Mouse (Mus musculus) left cerebral cortex, postnatal 25 days (tissue): ENCODE results near the gene Eci1. TPM values are rescaled to one million over a fixed set of nuclear protein-coding genes. Genes with fewer than 3 reads are reported as not detected.

ENCODE experiments used
- DNase-seq, 2 experiments: peaks; one replicate each; pipeline ENCODE4 v3.0.0; 2022; ENCODE audit warnings: low spot score in 2 of 2, mixed read lengths in 1 of 2
- intact Hi-C: fragments of 180-260 bp; cut with DNase I; formaldehyde crosslinking; loops from one replicate; pipeline ENCODE4 v1.15.1; 2025
- total RNA-seq, 2 experiments: library from RNA; stranded (reverse); gene quantifications; 2 replicates each; pipeline ENCODE4 v1.2.3; 2021

Eci1 gene
- total RNA-seq, 2 experiments from 2014 or later, result 21.4 to 28.1 TPM

DNA sequence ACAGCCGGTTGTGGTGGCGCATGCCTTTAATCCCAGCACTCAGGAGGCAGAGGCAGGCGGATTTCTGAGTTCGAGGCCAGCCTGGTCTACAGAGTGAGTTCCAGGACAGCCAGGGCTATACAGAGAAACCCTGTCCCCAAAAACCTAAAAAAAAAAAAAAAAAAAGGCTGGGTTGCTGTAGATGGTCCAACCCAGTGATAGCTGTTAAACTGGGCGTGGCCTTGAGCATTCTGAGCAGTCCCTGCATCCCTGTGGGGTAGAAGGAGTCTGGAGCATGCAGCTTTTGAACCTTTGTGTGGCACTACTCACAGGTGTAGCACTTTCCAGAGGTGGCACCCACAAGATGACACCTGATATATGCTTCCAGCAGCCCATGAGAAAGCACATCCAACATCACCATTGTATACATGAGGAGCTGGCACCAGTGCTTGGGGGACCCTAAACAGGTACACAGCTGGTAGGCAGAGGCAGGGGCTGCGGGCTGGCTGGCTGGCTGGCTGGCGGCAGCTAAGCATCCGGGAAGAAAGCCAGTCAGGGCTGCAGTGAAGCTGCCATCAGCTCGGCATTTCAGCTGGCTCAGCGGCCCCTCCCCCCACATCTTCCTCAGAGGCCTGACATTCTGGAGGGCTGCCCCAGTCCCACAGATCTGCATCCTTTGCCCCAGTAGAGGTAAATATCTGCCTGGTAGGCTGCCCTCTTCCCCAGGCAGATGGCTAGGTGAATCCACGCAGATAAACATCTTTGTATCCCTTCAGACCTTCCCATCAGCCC, 58.8 kb downstream of the Eci1 start:
- intact Hi-C loops, result no loop called here
- DNase-seq, result peak in 1 of 2 experiments; percentile 61

GRCm38 (mm10) chr17:24488186-24488661, 61.8 kb downstream of the Eci1 start, which contains the start of gene Caskin1:
Gene Caskin1, plus strand, starts transcription at chr17:24488601.
- intact Hi-C loops, result no loop called here
- DNase-seq, result peak in 1 of 2 experiments; percentile 83

DNA sequence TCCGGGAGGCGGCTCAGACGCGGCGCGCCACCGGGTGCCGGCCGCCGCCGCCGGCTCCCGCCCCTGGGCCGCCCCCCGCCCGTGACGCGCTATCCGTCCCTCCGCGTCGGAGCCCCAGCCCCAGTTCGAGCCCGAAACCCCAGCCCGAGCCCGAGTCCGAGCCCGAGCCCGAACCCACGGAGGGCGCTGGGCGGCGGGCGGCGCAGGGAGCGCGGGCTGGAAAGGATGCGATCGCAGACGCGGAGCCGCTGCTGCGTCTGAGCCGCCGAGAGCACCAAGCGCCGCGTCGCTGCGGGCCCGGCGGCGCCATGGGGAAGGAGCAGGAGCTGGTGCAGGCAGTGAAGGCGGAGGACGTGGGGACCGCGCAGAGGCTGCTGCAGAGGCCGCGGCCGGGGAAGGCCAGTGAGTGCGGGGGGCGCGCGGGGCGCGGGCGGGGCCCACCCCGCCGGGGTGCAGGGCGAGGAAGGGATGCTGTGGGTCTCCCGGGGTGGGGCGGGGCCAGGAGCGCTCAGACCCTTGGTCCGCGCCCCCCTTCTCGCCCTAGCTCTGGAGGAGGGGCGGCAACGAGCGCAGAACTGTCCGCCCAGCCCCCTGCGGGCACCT, 62.3 kb downstream of the Eci1 start:
- intact Hi-C loops, result no loop called here
- peak in 1 of 2 experiments; percentile 49 for DNase-seq

Other genes with a start within 250 kb of the Eci1 start
- 10 to 100 TPM; 63.7 to 68.9 TPM for gene Tbc1d24, start 221.1 kb upstream of the Eci1 start, total RNA-seq
- gene Ntn3, start 217.1 kb upstream of the Eci1 start, total RNA-seq, result 10 to 100 TPM in 1 of 2 experiments, 1 to 10 TPM in 1; 9.8 to 10.8 TPM
- gene Tedc2, start 205.8 kb upstream of the Eci1 start, total RNA-seq, result 1 to 10 TPM; 9.2 to 10.0 TPM
- 1 to 10 TPM; 6.5 to 6.9 TPM for gene Ccnf, start 175.2 kb upstream of the Eci1 start, total RNA-seq
- gene Abca17, start 75.6 kb upstream of the Eci1 start, total RNA-seq, result 1 to 10 TPM; 1.2 to 1.4 TPM
- 10 to 100 TPM; 78.7 to 81.7 TPM for gene Abca3, start 74.7 kb upstream of the Eci1 start, total RNA-seq
- 100 to 1,000 TPM; 134 to 138 TPM for gene Rnps1, start 12.1 kb upstream of the Eci1 start, total RNA-seq
- gene Dnase1l2, start 16.5 kb downstream of the Eci1 start, total RNA-seq, result 1 to 10 TPM; 6.4 to 8.1 TPM
- gene E4f1, start 43.7 kb downstream of the Eci1 start, total RNA-seq, result 10 to 100 TPM; 30.4 to 33.2 TPM
- gene Pgp, start 43.8 kb downstream of the Eci1 start, total RNA-seq, result 10 to 100 TPM; 70.2 to 72.3 TPM
- 1 to 10 TPM; 1.4 to 1.6 TPM for gene Bricd5, start 47.2 kb downstream of the Eci1 start, total RNA-seq
- gene Mlst8, start 52.4 kb downstream of the Eci1 start, total RNA-seq, result 10 to 100 TPM; 30.0 to 32.2 TPM
- gene Caskin1, start 62.0 kb downstream of the Eci1 start, total RNA-seq, result 100 to 1,000 TPM; 115 to 121 TPM
- gene Traf7, start 101.3 kb downstream of the Eci1 start, total RNA-seq, result 10 to 100 TPM; 75.1 to 77.7 TPM
- 10 to 100 TPM; 53.4 to 59.5 TPM for gene Rab26, start 107.6 kb downstream of the Eci1 start, total RNA-seq
- 10 to 100 TPM; 66.4 to 84.7 TPM for gene Pkd1, start 123.2 kb downstream of the Eci1 start, total RNA-seq
- 100 to 1,000 TPM; 136 to 150 TPM for gene Tsc2, start 206.0 kb downstream of the Eci1 start, total RNA-seq
- gene Nthl1, start 206.0 kb downstream of the Eci1 start, total RNA-seq, result 1 to 10 TPM; 3.3 to 6.5 TPM
- gene Slc9a3r2, start 223.7 kb downstream of the Eci1 start, total RNA-seq, result 10 to 100 TPM; 48.0 to 49.9 TPM
- 1 to 10 TPM in 1 of 2 experiments, not detected in 1; 1.2 TPM for gene Npw, start 231.8 kb downstream of the Eci1 start, total RNA-seq
- gene Zfp598, start 243.0 kb downstream of the Eci1 start, total RNA-seq, result 10 to 100 TPM; 38.5 to 39.3 TPM